Mouse (Mus musculus): Measurements from ENCODE around the gene Cux2.

The Cux2 gene

DNA sequence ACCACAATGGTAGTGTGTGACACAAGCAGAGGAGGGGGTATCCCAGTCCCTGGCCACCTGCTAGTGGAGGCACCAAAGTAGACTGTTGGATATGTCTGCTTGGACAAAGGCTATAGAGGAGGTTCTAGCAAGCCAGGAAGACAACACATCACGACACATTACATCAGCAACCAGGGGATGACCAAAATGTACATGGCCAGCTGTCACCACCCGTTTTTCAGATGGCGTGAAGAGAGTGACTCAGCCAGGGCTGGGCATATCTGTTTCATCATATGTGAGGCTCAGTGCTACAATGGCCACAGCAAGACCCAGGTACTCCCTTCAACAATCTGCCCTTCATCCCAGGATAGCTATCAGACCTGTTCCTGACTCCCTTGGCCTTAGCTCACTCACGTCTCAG is 133.1 kb downstream of the Cux2 start:
- DNase-seq (ENCODE audit: low spot score): no peak

GRCm38 (mm10) chr5:121913999-121914398 is 135.9 kb downstream of the Cux2 start:
- DNase-seq (ENCODE audit: low spot score): no peak

GRCm38 (mm10) chr5:121909226-121909985 is 140.5 kb downstream of the Cux2 start:
- no peak for DNase-seq (ENCODE audit: low spot score)

GRCm38 (mm10) chr5:121905671-121906070 is 144.2 kb downstream of the Cux2 start:
- DNase-seq (ENCODE audit: low spot score): no peak

GRCm38 (mm10) chr5:121904799-121905198 is 145.1 kb downstream of the Cux2 start:
- DNase-seq (ENCODE audit: low spot score): no peak

GRCm38 (mm10) chr5:121902809-121903745 is 146.8 kb downstream of the Cux2 start:
- no peak for DNase-seq (ENCODE audit: low spot score)

- no peak for DNase-seq (ENCODE audit: low spot score)
Observed at GRCm38 (mm10) chr5:121895117-121895756, 154.7 kb downstream of the Cux2 start.

DNA sequence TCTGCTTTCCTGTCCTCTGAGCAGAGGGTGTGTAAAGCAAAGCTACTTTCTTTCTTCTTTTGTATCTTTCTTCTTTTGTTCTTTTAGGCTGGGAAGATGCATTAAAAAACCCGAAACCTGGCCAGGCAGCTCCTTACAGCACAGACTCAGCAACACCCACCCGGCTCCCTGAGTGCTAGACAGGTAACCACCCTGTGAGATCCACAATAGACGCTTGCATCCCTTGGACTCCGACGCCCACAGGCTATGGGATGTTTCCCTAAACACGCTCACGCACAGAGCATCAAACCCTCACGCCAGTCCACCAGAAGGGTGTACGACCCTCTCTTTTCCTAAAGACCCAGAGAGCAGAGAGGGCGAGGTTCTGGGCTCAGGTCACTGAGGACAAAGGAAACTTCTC is 155.3 kb downstream of the Cux2 start:
- DNase-seq (ENCODE audit: low spot score): no peak

DNA sequence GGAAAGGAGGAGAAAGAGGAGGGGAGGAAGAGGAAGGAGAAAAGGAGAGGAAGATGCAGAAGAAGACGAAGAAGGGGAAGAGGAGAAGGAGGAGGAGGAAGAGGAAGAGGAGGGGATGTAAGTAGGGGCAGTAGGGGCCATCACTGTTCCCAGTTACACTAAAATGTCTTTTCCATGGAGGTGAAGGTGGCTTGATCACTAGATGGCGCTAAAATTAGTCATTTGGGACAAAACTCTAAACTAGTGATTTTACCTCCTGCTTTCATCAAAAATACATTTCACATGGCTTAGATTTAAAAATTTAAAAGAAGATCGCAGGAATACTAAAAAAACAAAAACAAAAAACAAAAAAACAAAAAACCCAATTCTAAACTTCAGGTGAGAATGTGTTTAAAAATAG is 156.3 kb downstream of the Cux2 start:
- DNase-seq (ENCODE audit: low spot score): peak; percentile 27

DNA sequence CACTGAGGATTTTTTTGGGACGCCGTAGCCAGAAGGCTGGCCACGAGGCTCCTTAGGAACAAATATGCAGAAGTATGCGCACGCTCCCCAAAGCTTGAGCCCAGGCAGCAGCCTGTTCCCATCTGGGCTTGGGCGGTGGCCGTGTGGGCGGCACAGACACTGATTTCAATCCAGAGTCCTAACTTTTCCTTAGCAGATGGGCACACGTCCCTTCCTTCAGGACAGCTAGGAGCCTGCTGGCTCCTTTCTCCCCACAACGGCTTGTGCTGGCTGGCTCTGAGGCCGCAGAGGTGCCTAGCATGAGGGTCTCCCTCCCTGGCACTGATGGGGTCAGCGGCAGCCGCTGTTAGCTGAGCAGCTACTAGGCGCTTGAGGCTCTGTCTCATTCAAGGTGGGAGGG is 157.6 kb downstream of the Cux2 start:
- DNase-seq (ENCODE audit: low spot score): no peak

DNA sequence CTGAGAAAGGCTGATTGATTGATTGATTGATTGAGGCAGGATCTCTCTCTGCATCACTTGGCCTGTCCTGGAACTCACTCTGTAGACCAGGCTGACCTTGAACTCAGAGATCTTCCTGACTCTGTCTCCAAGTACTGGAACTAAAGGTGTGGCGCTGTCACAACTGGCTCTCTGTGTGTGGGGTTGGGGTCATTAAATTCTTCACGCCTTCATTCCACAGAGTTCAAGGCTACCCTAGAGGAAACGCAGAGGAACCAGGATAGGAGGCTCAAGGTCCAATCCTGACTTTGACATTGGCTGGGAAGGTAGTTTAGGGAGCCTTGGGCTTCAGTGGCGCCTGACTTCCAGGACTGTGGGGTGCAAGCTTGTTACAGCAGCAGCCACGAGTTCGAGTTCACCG is 159.0 kb downstream of the Cux2 start:
- DNase-seq (ENCODE audit: low spot score): no peak

DNA sequence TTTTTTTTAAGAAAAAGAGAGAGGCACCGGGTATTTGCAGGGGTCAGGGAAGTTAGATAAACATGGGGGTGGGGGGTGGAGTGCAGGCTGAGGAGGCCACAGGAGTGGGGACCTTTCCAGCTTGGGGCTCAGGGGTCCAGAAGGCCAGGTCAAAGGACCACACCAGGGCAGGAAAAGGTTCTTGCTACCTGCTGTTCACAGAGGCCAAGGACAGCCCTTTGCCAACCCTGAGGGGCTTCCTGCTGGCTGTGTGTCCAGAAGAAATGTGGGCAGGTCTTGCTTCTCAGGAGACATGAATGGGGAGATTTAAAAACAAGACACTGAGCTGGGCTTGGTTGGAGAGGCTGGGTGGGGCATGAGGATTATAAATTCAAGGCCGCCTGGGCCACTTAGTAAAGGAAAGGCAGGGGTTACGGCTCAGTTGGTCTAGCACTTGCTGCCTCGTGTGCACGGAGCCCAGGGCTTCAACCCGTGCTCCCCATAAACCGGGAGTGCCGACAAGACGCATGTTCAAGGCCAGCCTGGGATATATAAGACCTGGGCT is 160.0 kb downstream of the Cux2 start:
- DNase-seq (ENCODE audit: low spot score): no peak

GRCm38 (mm10) chr5:121889375-121889774 is 160.5 kb downstream of the Cux2 start:
- no peak for DNase-seq (ENCODE audit: low spot score)

DNA sequence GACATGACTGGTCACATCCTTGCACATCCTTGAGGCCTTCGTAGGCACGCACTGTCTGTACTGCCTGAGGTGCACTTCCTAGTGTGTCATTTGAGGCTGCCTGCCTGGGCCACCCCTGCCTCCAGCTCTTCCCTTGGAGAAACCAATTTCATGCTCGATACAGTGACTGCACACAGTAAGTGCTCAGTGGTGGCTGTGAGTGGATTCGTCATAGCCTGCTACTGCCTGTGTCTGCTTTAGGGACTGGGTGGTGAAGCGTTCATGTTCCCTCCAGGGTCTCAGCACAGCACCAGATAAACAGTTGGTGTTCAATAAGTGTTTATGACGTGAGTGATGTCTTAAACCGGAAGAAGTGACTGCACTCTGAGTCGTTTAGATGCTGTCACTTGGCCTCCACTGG is 166.5 kb downstream of the Cux2 start:
- no peak for DNase-seq (ENCODE audit: low spot score)

GRCm38 (mm10) chr5:121879211-121879610 is 170.7 kb downstream of the Cux2 start:
- no peak for DNase-seq (ENCODE audit: low spot score)

DNA sequence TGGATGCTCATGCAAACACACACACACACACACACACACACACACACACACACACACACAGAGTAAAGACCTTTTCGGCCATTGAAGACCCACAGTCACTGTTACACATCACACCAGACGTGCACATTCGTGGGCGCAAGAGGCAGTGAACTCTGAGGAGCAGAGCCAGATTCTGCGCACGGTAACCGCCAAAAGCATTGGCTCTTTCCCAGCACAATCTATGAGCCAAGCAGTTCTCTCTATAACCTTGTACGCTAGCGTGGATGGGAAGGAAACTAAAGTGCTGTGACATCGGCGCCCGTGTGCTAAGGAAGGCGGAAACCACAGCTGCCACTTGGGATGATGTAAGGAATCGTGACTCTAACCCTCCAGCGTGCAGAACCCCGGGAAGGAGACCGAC is 171.2 kb downstream of the Cux2 start:
- DNase-seq (ENCODE audit: low spot score): no peak

DNA sequence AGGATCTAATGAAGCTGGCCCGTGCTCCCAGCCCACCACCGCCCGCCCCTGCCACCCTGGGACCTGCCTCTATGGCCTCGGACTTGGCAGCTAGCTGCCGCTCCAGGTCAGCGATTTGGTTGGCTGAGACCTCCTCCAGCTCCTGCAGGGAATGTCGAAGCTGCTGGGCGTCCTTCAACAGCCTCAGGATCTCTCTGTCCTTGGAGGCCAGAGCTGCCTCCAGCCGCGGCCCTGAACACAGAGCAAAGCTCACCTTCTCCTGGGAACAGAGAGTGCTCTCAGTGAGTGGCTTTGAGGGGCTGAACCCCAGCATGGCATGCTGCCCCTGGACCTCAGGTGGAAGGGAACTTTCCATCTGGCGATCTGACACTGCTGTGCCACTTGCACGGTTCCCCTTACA is 173.0 kb downstream of the Cux2 start:
- DNase-seq (ENCODE audit: low spot score): no peak

DNA sequence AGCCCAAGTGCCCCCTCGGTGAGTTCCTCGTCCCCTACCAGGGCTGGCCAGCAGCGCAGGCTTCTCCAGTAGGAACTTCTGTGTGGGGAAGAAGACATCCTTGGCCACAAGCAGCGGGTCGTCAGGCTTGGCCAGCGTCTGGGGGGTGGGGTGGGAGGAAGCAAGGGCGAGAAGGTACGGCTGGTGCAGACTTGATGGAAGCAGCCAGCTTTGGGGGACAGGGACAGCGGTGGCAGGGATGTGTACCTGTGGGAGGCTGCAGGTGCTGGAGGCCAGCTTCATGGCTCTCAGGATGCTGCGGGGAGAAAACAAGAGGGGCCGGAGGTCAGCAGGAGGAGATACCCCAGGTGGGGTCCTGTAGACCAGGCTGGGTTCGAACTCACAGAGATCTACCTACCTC is 174.9 kb downstream of the Cux2 start:
- no peak for DNase-seq (ENCODE audit: low spot score)

GRCm38 (mm10) chr5:121872158-121872557 is 177.7 kb downstream of the Cux2 start:
- DNase-seq (ENCODE audit: low spot score): peak; percentile 83

- DNase-seq (ENCODE audit: low spot score): peak; percentile 30
Observed at GRCm38 (mm10) chr5:121871515-121872030, 178.3 kb downstream of the Cux2 start.

- DNase-seq (ENCODE audit: low spot score): no peak
Observed at GRCm38 (mm10) chr5:121870832-121871231, 179.1 kb downstream of the Cux2 start.

DNA sequence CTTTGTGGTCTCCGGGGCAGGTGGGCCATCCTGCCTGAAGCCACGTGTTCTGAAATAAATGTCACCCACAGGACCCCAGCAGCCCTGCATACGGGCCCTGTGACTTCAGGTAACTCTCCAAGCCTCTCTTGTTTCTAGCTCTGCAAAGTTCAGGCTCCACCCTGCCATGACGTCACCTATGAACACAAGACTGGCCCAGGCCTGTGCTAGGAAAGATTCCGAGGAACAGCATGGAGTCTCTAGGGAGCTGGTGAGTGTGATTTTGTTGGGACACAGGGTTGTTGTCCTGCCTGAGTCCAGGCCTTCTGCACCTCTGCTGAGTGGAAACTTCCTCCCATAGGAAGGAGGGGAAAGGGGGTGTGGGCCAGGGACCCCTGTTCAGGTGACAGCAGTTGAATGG is 181.9 kb downstream of the Cux2 start:
- DNase-seq (ENCODE audit: low spot score): no peak
